Mouse (Mus musculus) megakaryocyte progenitor cell, adult 5-6 weeks (primary cell): ENCODE measurements around the gene Rnd3. TPM values are rescaled to one million over a fixed set of nuclear protein-coding genes. Genes with fewer than 3 reads are reported as not detected.

Experiments used
- ATAC-seq: replicated peaks from 2 replicates; pipeline ENCODE4 v1.8.0; 2016; ENCODE audit warnings: mild to moderate bottlenecking, moderate TSS enrichment, inconsistent platforms; ENCODE audit not compliant: poor library complexity
- total RNA-seq, 2 experiments: library from RNA; stranded (forward) in 1 of 2; stranded (reverse) in 1 of 2; fragments of 157-497, 149-512 nt in 1 of 2; fragments of 200-1000 nt in 1 of 2; gene quantifications; 2 replicates each; pipeline versions ENCODE4 v1.2.3 to v1.2.4; 2015 to 2017

Rnd3 gene
- total RNA-seq, 2 experiments from 2014 or later = 0.59 to 2.2 TPM

DNA sequence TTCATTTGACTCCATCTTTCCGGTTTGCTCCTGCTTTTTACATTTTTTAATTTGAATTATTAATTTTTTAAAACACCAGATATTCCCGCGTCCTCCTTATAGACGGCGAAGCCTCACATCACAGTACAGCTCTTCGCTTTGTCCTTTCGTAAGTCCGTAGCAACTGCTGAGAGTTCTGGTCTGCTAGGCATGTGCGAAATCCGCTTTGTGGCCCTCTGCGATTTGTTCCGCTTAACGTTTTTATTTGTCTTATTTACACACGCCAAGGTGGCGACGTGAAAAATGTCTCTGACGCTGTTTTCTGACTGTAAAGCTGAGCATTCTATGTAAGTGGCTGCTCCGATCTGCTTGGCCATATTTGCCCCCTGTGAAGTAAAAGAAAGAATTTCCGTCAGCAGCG, 16.7 kb downstream of the Rnd3 start:
- ATAC-seq = no peak

DNA sequence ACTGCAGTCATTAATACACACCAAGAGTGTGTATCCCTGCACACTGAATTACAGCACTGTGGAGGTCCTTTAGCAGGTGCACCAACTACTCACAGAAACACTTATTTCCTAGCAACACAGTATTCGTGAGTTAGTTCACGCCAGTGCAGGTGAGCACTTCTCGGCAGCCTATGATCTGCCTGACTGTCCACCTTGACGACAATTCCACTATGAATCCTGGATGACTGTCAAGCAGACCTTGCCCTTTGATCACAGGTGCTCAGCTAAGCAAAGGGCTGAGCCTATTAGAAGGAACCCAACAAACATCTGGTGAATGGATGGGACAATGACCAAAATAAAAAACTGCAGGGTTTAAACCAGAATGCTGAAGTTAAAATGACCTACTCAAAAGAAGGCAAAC, 20.8 kb downstream of the Rnd3 start:
- no peak for ATAC-seq

DNA sequence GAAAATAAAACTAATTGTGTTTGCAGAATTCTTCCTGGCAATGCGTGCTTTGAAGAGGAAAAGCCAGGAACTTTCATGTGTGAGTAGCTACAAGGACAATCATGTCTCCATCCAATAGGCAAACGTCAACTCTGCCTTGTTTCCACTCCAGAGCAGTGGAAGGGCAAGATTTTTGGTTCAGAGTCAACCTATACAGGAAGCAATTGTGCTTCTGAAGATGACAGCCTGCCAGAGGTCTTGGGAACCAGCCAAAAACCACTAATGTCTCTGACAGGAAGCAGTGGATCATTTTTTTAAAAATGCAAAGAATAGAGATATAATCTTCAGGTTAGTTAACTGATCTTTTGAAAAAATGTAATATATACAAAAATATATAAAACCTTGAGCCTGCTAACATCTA, 38.6 kb downstream of the Rnd3 start:
- ATAC-seq = 0 out of 2 replicates have a peak, but pooled peaks have one; percentile 23

DNA sequence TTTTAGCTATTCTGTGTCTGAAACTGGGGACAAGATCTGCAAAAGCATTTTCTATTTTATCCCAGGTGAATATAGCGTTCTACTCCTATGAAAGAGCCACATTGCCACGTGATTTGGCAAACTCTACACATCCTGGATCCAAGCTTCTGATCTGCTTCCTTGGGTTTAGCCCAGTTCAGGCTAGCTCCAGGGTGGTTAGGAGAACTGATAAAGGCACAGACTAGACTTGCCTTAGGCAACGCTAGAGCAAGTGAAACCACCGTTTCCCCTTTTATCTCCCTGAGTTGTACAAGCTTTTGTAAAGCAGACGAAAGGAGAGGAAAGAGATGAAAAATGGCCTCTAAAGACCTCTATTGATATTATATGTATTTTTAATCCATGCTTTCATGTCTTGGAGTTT, 40.3 kb downstream of the Rnd3 start:
- peak; percentile 81 for ATAC-seq

DNA sequence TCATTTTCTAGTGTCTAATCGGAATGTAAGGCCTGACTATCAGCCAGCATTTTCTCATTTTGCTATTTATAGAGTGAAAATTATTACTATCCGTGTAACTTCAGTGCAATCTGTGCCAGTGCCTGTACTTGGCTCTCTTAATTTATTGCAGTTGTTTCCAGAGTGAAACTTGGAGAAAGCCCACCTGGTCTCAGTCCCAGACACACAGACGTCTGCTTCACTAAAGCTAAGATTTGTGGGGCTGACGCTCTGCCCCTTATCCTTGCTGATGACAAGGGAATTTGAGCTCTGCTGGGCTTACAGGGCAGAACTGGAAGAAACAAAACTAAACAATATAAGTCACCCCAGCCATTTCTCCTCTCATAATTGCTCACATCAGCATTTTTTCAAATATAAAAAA, 47.7 kb downstream of the Rnd3 start:
- ATAC-seq = no peak

DNA sequence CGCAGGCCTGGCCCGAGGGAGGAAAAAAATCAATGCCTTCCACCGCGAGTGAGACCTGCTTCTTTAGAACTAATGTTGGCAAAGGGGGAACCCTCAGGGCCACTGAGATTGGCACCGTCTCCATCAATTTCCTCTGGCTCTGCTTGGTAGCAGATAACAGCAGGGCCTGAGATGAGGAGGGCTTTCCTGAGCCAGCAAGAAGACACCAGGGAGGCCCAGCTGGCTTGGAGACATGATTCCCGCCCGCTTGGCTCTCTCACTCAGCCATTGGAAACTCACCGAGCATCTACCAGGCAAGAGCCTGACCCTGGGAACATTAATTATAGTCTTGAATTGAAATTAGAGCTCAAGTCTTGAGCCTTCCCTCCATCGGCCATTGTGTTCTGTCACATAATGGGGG, 48.9 kb downstream of the Rnd3 start:
- ATAC-seq = no peak

DNA sequence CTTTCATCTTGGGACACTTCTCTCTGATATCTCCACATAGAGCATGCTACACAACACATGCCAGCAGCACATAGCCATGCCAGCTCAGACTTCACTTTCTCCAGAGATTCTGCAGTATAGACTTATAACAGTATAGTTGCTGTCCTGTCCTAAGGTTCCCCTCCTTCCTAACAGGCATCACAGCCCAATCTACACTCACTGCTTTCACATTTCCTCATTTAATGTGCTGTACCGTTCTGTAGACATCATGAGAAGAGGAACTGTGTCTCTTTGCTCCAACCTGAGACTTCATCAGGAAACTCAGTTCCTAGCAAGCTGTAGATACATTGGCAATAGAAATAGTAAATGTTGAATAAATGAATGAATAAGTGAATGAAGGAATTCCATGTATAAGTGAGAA, 49.7 kb downstream of the Rnd3 start:
- ATAC-seq = 0 out of 2 replicates have a peak, but pooled peaks have one; percentile 42

DNA sequence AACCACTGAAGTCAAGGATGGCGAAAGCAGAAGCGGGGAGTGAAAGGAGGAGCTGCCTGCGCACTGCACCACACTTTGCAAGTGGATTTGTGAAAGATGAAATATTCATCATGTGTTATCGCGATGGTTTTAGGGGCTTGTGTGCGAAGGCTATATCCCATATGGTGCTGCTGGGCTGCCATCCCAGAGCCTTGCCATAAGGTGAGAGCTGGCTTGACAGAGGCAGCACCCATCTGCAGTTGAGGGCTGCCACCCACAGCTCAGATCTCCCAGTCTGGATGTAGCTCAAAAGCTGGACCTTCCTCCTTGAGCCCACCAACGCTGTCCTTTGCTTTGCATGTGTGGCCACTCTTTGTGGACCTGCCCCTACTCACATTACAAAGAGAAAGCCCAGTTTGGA, 58.2 kb downstream of the Rnd3 start:
- no peak for ATAC-seq

DNA sequence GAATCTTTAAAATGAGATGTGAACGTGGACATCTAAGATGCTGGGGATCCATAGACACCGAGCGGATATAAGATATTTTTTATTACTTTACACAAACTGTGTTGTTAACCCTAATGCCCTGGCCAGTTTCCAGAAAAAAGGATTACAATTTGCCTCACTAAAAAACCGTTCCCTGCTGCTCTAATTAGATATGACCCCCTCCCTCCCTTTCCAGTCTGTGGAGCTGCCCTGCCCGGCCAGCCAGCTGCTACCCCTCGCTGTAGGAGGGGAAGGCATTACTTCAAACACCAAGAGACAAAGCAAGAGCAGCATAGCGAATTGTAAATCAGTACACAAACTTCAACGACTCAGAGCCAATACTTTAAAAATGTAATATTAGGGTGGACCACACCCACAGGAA, 58.9 kb downstream of the Rnd3 start:
- no peak for ATAC-seq

DNA sequence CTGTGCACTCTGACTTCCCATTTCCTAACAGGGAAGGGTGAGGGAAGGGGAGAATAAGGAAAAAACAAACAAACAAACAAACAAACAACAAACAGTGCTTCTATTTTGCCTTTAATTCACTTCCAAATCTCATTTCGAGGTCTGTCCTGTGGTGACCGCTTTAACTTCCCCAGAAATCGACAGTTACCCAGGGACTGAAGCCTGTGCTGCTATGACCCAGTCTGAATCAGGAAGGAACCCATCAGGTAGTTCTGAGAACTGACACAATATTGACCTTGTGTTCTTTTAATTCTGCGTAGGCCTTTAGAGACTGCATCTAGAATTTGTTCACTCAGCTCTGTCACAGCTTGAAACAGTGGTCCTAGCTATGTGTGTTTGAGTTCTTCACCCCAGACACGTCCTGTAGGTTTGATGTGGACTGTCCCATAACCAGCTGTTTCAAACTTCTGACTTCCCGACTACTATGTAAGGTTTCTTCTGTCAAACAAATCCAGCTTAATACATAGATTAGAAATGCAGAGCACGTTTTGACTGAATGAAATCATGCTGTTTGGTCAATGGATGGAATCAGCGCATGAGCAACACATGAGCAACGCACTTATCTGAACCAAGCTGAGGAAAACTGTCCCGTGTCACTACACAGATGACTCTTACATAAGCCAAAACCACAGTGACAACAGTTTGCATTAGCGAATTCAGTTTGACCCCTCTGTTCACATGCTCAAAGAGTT, 59.9 kb downstream of the Rnd3 start:
- ATAC-seq = 0 out of 2 replicates have a peak, but pooled peaks have one; percentile 39

DNA sequence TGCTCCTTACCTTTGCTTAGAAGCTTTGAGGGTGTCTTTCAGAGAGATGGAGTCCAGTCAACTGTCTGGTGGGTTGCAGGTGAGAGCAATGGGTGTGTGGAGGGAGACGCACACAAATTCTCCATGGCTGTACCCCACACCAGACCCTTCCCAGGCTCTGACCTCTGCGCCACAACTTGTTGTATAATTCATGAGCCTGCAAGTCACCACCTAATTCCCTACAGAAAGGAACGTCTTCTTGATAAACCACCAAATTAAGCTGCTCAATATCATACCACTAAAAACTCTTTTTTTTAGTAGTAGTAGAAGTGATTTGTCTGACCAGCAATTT, 60.8 kb downstream of the Rnd3 start:
- ATAC-seq = no peak

DNA sequence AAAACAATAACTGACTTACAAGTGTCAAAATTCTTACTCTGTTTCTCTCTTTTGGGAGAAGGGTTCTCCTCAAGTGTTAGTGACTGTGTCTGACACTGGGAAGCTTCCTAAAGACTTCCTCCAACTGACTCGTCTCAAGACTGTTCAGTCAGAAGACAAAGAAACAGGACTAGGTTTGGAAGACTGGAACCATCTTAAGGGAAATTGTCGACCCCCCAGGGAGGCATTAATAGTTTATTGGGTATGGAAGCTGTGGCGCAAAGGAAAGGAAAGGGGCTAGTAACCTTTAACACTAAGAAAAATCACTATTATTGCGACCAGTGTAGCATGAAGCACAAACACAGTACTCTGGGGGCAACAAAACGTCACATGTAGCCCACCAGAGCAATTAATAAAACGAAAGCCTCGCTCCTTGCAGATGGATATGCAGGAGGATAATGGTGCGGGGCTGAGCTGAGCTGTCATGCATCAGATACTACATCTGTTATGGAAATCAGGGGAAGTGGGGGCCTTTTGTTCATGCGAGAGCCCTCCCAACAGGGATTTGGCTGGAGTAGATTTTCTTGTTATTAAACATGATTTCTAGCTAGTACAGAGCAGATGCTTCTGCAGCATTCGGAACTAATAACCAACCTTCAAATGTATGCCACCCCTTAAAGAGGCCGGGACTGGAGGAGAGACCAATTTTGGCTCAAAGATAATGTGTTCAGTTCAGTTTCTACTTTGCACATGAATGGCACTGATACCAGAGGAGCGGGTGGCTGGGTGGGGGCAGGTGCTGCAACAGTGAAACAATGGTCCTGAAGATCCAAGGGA, 61.4 kb downstream of the Rnd3 start:
- no peak for ATAC-seq

DNA sequence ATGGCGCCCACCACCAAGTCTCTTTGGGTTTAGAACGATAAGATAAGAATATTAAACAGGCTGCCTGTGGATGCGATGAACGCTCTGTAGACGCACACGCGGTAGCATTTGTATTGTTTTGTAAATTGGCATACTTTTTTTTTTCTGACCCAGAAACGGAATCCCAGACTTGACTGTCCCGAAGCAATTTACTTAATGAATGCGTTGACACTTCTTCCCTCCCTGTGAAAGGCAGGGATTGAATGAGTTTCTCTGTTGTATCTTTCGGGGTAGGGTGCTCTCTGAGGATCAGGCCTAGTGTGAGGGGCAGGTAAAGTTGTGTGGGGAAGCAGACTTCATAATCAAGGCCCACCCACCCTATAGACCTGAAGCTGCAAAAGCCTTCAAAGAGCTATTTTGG, 63.8 kb downstream of the Rnd3 start:
- ATAC-seq = no peak

DNA sequence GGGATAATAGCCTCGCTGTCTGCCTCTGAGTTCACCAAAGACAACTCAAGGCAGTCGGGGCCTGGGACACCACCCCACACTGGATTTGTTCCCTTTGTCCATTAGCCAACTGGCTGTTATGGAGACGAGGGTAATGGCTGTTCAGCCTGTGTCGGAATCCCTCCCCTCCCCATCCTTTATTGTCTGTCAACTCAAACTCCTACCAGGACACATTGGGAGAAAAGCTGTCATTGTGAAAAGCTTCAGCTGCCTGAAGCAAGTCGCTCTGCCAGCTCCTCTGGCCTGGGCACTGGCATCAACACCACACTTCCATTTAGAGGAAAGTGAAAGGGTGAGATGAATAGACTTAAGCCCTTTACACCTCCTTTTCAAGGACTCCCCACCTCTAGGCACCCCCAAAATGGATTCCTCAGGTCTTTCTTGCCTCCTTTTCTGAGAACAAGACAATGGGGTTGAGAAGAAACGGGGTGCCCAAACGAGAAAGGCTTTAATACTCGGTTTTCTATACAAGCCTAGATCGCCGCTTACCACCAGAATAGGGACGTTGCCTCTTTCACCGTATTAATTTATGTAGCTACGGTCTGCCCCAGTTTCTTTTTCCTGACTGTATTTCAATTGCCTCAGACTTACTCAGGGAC, 66.1 kb downstream of the Rnd3 start:
- no peak for ATAC-seq
